Mouse (Mus musculus): ENCODE data around the gene Magix. TPM values are rescaled to one million over a fixed set of nuclear protein-coding genes. Genes with fewer than 3 reads are reported as not detected.
A peak's percentile ranks its signal among the peaks of the same experiment; 100 is the strongest.

The Magix gene
- polyA plus RNA-seq, 1 experiment, result 0.21 TPM

GRCm38 (mm10) chrX:7674284-7675000 is 6.6 kb downstream of the Magix start:
- TF ChIP-seq CTCF (IDR thresholded peaks at IDR 0.05; ENCODE audit: control insufficient read depth, insufficient read depth, insufficient replicate concordance, low read depth, low read length) (no peak), POLR2A (IDR thresholded peaks at IDR 0.05; ENCODE audit: control insufficient read depth, low read depth, low read length) (no peak)
- H3K27me3 ChIP-seq (ENCODE audit: control insufficient read depth, insufficient read depth, low read length), result no peaks in the 10 kb centered on the region
- no peak overlapping the region for H3K27ac ChIP-seq (ENCODE audit: control insufficient read depth, insufficient read depth, low read depth, low read length)
- H3K4me1 ChIP-seq (ENCODE audit: control insufficient read depth, insufficient read depth, low read length), result peaks cover 25% of the 10 kb centered on the region
- peak overlapping the region; percentile 17 for H3K4me3 ChIP-seq (ENCODE audit: control insufficient read depth, low read depth, low read length)
- no peaks in the 10 kb centered on the region for H3K36me3 ChIP-seq (ENCODE audit: control insufficient read depth, insufficient read depth, low read length)

GRCm38 (mm10) chrX:7673578-7674281 is 7.3 kb downstream of the Magix start:
- Histone ChIP-seq H3K27me3 (ENCODE audit: control insufficient read depth, insufficient read depth, low read length) (no peaks in the 10 kb centered on the region), H3K36me3 (ENCODE audit: control insufficient read depth, insufficient read depth, low read length) (no peaks in the 10 kb centered on the region), H3K27ac (ENCODE audit: control insufficient read depth, insufficient read depth, low read depth, low read length) (no peak overlapping the region), H3K4me1 (ENCODE audit: control insufficient read depth, insufficient read depth, low read length) (peaks cover 25% of the 10 kb centered on the region), H3K4me3 (ENCODE audit: control insufficient read depth, low read depth, low read length) (no peak overlapping the region)
- TF ChIP-seq CTCF (IDR thresholded peaks at IDR 0.05; ENCODE audit: control insufficient read depth, insufficient read depth, insufficient replicate concordance, low read depth, low read length) (no peak), POLR2A (IDR thresholded peaks at IDR 0.05; ENCODE audit: control insufficient read depth, low read depth, low read length) (no peak)

- TF ChIP-seq CTCF (IDR thresholded peaks at IDR 0.05; ENCODE audit: control insufficient read depth, insufficient read depth, insufficient replicate concordance, low read depth, low read length), result no peak
Observed at GRCm38 (mm10) chrX:7672739-7673138, 8.3 kb downstream of the Magix start.

GRCm38 (mm10) chrX:7670921-7671623 is 10.0 kb downstream of the Magix start, which contains the start of gene Plp2:
TSS of gene Plp2 (minus strand) at chrX:7671390.
- TF ChIP-seq POLR2A (IDR thresholded peaks at IDR 0.05; ENCODE audit: control insufficient read depth, low read depth, low read length) (no peak), CTCF (IDR thresholded peaks at IDR 0.05; ENCODE audit: control insufficient read depth, insufficient read depth, insufficient replicate concordance, low read depth, low read length) (no peak)
- H3K36me3 ChIP-seq (ENCODE audit: control insufficient read depth, insufficient read depth, low read length), result no peaks in the 10 kb centered on the region
- H3K4me1 ChIP-seq (ENCODE audit: control insufficient read depth, insufficient read depth, low read length), result peaks cover 25% of the 10 kb centered on the region
- H3K27me3 ChIP-seq (ENCODE audit: control insufficient read depth, insufficient read depth, low read length), result no peaks in the 10 kb centered on the region
- peak within 1 kb of the TSS; percentile 84 for H3K4me3 ChIP-seq (ENCODE audit: control insufficient read depth, low read depth, low read length)
- H3K27ac ChIP-seq (ENCODE audit: control insufficient read depth, insufficient read depth, low read depth, low read length), result peak within 1 kb of the TSS; percentile 78

More at GRCm38 (mm10) chrX:7672739-7673138, 8.3 kb downstream of the Magix start:
- no peaks in the 10 kb centered on the region for H3K36me3 ChIP-seq (ENCODE audit: control insufficient read depth, insufficient read depth, low read length)
- H3K27ac ChIP-seq (ENCODE audit: control insufficient read depth, insufficient read depth, low read depth, low read length), result no peak overlapping the region
- H3K4me3 ChIP-seq (ENCODE audit: control insufficient read depth, low read depth, low read length), result no peak overlapping the region
- no peaks in the 10 kb centered on the region for H3K27me3 ChIP-seq (ENCODE audit: control insufficient read depth, insufficient read depth, low read length)
- peaks cover 25% of the 10 kb centered on the region for H3K4me1 ChIP-seq (ENCODE audit: control insufficient read depth, insufficient read depth, low read length)

GRCm38 (mm10) chrX:7670390-7670881 is 10.6 kb downstream of the Magix start:
- H3K4me3 ChIP-seq (ENCODE audit: control insufficient read depth, low read depth, low read length), result peak overlapping the region; percentile 84
- H3K36me3 ChIP-seq (ENCODE audit: control insufficient read depth, insufficient read depth, low read length), result no peaks in the 10 kb centered on the region
- peak overlapping the region; percentile 78 for H3K27ac ChIP-seq (ENCODE audit: control insufficient read depth, insufficient read depth, low read depth, low read length)
- H3K4me1 ChIP-seq (ENCODE audit: control insufficient read depth, insufficient read depth, low read length), result peaks cover 25% of the 10 kb centered on the region
- H3K27me3 ChIP-seq (ENCODE audit: control insufficient read depth, insufficient read depth, low read length), result no peaks in the 10 kb centered on the region
- TF ChIP-seq CTCF (IDR thresholded peaks at IDR 0.05; ENCODE audit: control insufficient read depth, insufficient read depth, insufficient replicate concordance, low read depth, low read length) (no peak), POLR2A (IDR thresholded peaks at IDR 0.05; ENCODE audit: control insufficient read depth, low read depth, low read length) (no peak)

- no peaks in the 10 kb centered on the region for H3K36me3 ChIP-seq (ENCODE audit: control insufficient read depth, insufficient read depth, low read length)
- H3K4me3 ChIP-seq (ENCODE audit: control insufficient read depth, low read depth, low read length), result no peak overlapping the region
- TF ChIP-seq POLR2A (IDR thresholded peaks at IDR 0.05; ENCODE audit: control insufficient read depth, low read depth, low read length) (no peak), CTCF (IDR thresholded peaks at IDR 0.05; ENCODE audit: control insufficient read depth, insufficient read depth, insufficient replicate concordance, low read depth, low read length) (no peak)
- no peak overlapping the region for H3K27ac ChIP-seq (ENCODE audit: control insufficient read depth, insufficient read depth, low read depth, low read length)
- H3K4me1 ChIP-seq (ENCODE audit: control insufficient read depth, insufficient read depth, low read length), result peaks cover 5% of the 10 kb centered on the region
- no peaks in the 10 kb centered on the region for H3K27me3 ChIP-seq (ENCODE audit: control insufficient read depth, insufficient read depth, low read length)
Observed at GRCm38 (mm10) chrX:7665739-7666502, 15.1 kb downstream of the Magix start.
